Mouse (Mus musculus): ENCODE results near the gene Add1.

DNA sequence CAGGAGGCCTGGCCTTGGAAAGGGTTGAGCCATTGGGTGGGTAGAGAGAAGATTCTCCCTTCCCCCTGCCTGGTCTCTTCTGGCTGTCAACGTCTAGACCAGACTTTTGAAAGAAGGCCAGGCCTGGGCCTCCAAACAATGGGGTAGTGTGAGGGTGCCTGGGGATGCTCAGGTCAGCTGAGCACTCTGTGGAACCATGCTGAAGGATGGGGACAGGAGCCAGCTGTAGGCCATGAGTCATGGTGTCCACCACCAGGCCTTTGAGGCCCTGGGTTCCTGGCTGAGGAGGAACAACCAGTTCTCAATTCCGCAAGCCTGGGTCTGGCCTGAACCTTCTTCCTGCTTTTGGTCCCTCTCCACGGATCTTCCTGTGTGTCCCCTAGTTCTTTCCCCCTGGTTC, 39.6 kb upstream of the Add1 start:
- TF ChIP-seq TAL1 (IDR thresholded peaks at IDR 0.05; ENCODE audit: low read length) (no peak), GATA1 (IDR thresholded peaks at IDR 0.05; ENCODE audit: low read length) (no peak)

All from erythroblast, embryonic 14.5 days (primary cell).